Mouse (Mus musculus) myocyte (in vitro differentiated cells): ENCODE measurements at regions not wholly inside any gene's neighbourhood (a gene's known extent, or its start where the extent isn't known, plus 50 kb on each side); places are given as distances from the start of the nearest gene placed in this dataset.

ENCODE experiments used
- H3K27me3 ChIP-seq: one replicate; pipeline ENCODE4 v1.6.1; 2011; ENCODE audit not compliant: control insufficient read depth, insufficient read depth, insufficient read length
- H3K36me3 ChIP-seq: one replicate; pipeline ENCODE4 v1.6.1; 2011; ENCODE audit not compliant: control insufficient read depth, insufficient read depth
- H3K4me2 ChIP-seq: one replicate; pipeline ENCODE4 v1.6.1; 2011; ENCODE audit warnings: low read depth, control low read depth
- H3K4me3 ChIP-seq: one replicate; pipeline ENCODE4 v1.5.1; 2011; ENCODE audit warnings: mild to moderate bottlenecking, control low read depth, moderate library complexity
- H3K79me2 ChIP-seq: one replicate; pipeline ENCODE4 v1.6.1; 2011; ENCODE audit not compliant: control insufficient read depth, insufficient read depth
- H3ac ChIP-seq: one replicate; pipeline ENCODE4 v1.6.1; 2011; ENCODE audit not compliant: control insufficient read depth, insufficient read length
- CEBPB ChIP-seq: IDR thresholded peaks from 2 replicates; pipeline ENCODE4 v1.6.1; 2011; ENCODE audit warnings: mild to moderate bottlenecking, moderate library complexity; ENCODE audit not compliant: poor library complexity, insufficient read depth, severe bottlenecking
- E2F4 ChIP-seq: IDR thresholded peaks from one replicate; pipeline ENCODE4 v1.6.1; 2011; ENCODE audit warnings: mild to moderate bottlenecking, control low read depth, moderate library complexity; ENCODE audit not compliant: insufficient read depth
- MAX ChIP-seq: IDR thresholded peaks from one replicate; pipeline ENCODE4 v1.6.1; 2011; ENCODE audit warnings: low read depth, mild to moderate bottlenecking, control low read depth
- MYOD1 ChIP-seq, 3 experiments: IDR thresholded peaks; one replicate each; pipeline ENCODE4 v1.6.1; 2011; ENCODE audit warnings: control low read depth in 2 of 3, low read depth in 2 of 3, mild to moderate bottlenecking in 2 of 3, moderate library complexity in 1 of 3; ENCODE audit not compliant: insufficient read length in 2 of 3, control insufficient read depth in 1 of 3
- MYOG ChIP-seq, 3 experiments: IDR thresholded peaks; one replicate each; pipeline ENCODE4 v1.6.1; 2011; ENCODE audit warnings: control low read depth in 2 of 3, low read depth in 2 of 3, mild to moderate bottlenecking in 2 of 3; ENCODE audit not compliant: insufficient read length in 2 of 3, control insufficient read depth in 1 of 3, insufficient read depth in 1 of 3
- POLR2A ChIP-seq: IDR thresholded peaks from one replicate; pipeline ENCODE4 v1.6.1; 2011; ENCODE audit warnings: low read depth, mild to moderate bottlenecking, control low read depth, moderate library complexity; ENCODE audit not compliant: insufficient read length
- POLR2AphosphoS2 ChIP-seq: IDR thresholded peaks from one replicate; pipeline ENCODE4 v1.6.1; 2011; ENCODE audit warnings: low read depth, control low read depth; ENCODE audit not compliant: insufficient read length
- REST ChIP-seq: IDR thresholded peaks from one replicate; pipeline ENCODE4 v1.6.1; 2011; ENCODE audit warnings: mild to moderate bottlenecking, control low read depth, moderate library complexity; ENCODE audit not compliant: insufficient read depth, insufficient read length
- SRF ChIP-seq: IDR thresholded peaks from one replicate; pipeline ENCODE4 v1.6.1; 2011; ENCODE audit warnings: low read depth; ENCODE audit not compliant: control insufficient read depth, insufficient read length
- TCF12 ChIP-seq: IDR thresholded peaks from one replicate; pipeline ENCODE4 v1.6.1; 2011; ENCODE audit warnings: mild to moderate bottlenecking, control low read depth; ENCODE audit not compliant: poor library complexity, insufficient read depth, severe bottlenecking
- TCF3 ChIP-seq: IDR thresholded peaks from one replicate; pipeline ENCODE4 v1.6.1; 2011; ENCODE audit warnings: low read depth, control low read depth; ENCODE audit not compliant: insufficient read length
- USF1 ChIP-seq: IDR thresholded peaks from one replicate; pipeline ENCODE4 v1.6.1; 2011; ENCODE audit warnings: low read depth, mild to moderate bottlenecking, control low read depth, moderate library complexity

- no peak overlapping the region for H3K4me2 ChIP-seq
- H3K36me3 ChIP-seq: no peaks in the 10 kb centered on the region
- H3ac ChIP-seq: no peak overlapping the region
- no peak overlapping the region for H3K4me3 ChIP-seq
- no peaks in the 10 kb centered on the region for H3K79me2 ChIP-seq
- H3K27me3 ChIP-seq: no peaks in the 10 kb centered on the region
- TF ChIP-seq E2F4 (no peak), USF1 (no peak), TCF3 (no peak), TCF12 (no peak), SRF (no peak), REST (no peak), POLR2AphosphoS2 (no peak), CEBPB (no peak), MAX (no peak), MYOG (IDR thresholded peaks at IDR 0.05; ENCODE audit: control insufficient read depth in 1 of 3, insufficient read depth in 1 of 3, insufficient read length in 2 of 3, low read depth in 2 of 3) (no peak), POLR2A (no peak)
Observed at GRCm38 (mm10) chr6:4414166-4414565, 90.4 kb upstream of the Col1a2 start.

DNA sequence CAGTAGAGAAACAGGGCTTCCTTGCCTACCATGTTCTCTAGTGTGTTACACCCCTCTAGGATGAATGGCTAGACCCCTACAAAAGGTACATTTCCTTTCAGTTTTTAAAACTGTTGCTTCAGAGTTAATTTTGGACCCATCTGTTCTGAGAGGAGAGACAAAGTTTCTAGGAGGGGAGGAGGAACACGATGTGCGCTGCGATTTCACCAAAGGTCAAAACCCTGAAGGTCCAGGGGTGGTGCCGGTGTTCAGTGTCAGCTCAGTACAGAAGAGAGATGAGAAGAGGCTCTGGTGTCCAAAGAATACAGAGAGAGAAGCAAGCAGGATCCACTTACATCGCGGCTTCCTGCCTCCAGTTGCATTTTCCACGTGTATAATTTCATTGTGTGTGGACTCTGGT lies 89.4 kb upstream of the Col1a2 start:
- no peak overlapping the region for H3ac ChIP-seq
- H3K36me3 ChIP-seq: no peaks in the 10 kb centered on the region
- TF ChIP-seq MAX (no peak), CEBPB (no peak), SRF (no peak), MYOD1 (IDR thresholded peaks at IDR 0.05; ENCODE audit: control insufficient read depth in 1 of 3, insufficient read length in 2 of 3, low read depth in 2 of 3) (no peak), E2F4 (no peak), MYOG (IDR thresholded peaks at IDR 0.05; ENCODE audit: control insufficient read depth in 1 of 3, insufficient read depth in 1 of 3, insufficient read length in 2 of 3, low read depth in 2 of 3) (no peak), POLR2A (no peak), REST (no peak), POLR2AphosphoS2 (no peak), TCF3 (no peak), TCF12 (no peak), USF1 (no peak)
- H3K4me2 ChIP-seq: peak overlapping the region; percentile 4
- no peaks in the 10 kb centered on the region for H3K79me2 ChIP-seq
- H3K4me3 ChIP-seq: no peak overlapping the region
- no peaks in the 10 kb centered on the region for H3K27me3 ChIP-seq

DNA sequence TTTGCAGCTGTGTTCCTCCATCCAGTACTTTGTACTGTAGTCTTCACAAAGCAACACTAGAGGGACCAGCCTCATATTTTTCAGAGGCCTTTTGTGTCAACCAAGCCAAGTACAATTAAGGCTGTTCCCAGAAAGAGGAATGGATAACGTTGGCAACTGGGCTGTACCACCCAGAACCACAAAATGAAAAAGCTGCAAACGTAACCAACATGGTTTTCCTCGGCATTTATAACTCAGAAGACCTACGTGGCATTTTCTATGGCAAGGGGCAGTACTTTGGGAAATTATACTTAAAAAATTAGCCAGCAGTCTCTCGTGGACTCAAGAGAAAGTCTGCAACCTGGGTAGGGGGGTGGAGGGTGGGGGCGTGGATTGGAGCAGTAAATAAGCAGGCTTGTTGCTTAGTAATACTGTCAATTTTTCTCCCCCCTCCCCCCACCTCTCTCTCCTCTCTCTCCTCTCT lies 87.3 kb upstream of the Col1a2 start:
- no peaks in the 10 kb centered on the region for H3K27me3 ChIP-seq
- H3K79me2 ChIP-seq: no peaks in the 10 kb centered on the region
- peak overlapping the region; percentile 81 for H3K4me2 ChIP-seq
- no peak overlapping the region for H3ac ChIP-seq
- no peaks in the 10 kb centered on the region for H3K36me3 ChIP-seq
- TF ChIP-seq MAX: no peak
- no peak for TF ChIP-seq TCF12
- no peak for TF ChIP-seq REST
- TF ChIP-seq USF1: no peak
- no peak for TF ChIP-seq POLR2AphosphoS2
- no peak for TF ChIP-seq SRF
- no peak for TF ChIP-seq MYOD1 (IDR thresholded peaks at IDR 0.05; ENCODE audit: control insufficient read depth in 1 of 3, insufficient read length in 2 of 3, low read depth in 2 of 3)
- TF ChIP-seq MYOG (IDR thresholded peaks at IDR 0.05; ENCODE audit: control insufficient read depth in 1 of 3, insufficient read depth in 1 of 3, insufficient read length in 2 of 3, low read depth in 2 of 3): no peak
- no peak for TF ChIP-seq POLR2A
- TF ChIP-seq TCF3: no peak
- no peak for TF ChIP-seq E2F4
- no peak for TF ChIP-seq CEBPB
- H3K4me3 ChIP-seq: no peak overlapping the region

GRCm38 (mm10) chr6:4418376-4418775 lies 86.2 kb upstream of the Col1a2 start:
- no peaks in the 10 kb centered on the region for H3K79me2 ChIP-seq
- H3K4me3 ChIP-seq: no peak overlapping the region

More at GRCm38 (mm10) chr6:4418376-4418775, 86.2 kb upstream of the Col1a2 start:
- Histone ChIP-seq H3K27me3 (no peaks in the 10 kb centered on the region), H3ac (no peak overlapping the region), H3K36me3 (no peaks in the 10 kb centered on the region), H3K4me2 (peak overlapping the region; percentile 81)
- TF ChIP-seq E2F4: no peak
- TF ChIP-seq TCF3: no peak
- no peak for TF ChIP-seq SRF
- TF ChIP-seq CEBPB: no peak
- TF ChIP-seq MAX: no peak
- TF ChIP-seq MYOG (IDR thresholded peaks at IDR 0.05; ENCODE audit: control insufficient read depth in 1 of 3, insufficient read depth in 1 of 3, insufficient read length in 2 of 3, low read depth in 2 of 3): no peak
- TF ChIP-seq REST: no peak
- TF ChIP-seq USF1: no peak
- no peak for TF ChIP-seq POLR2A
- no peak for TF ChIP-seq MYOD1 (IDR thresholded peaks at IDR 0.05; ENCODE audit: control insufficient read depth in 1 of 3, insufficient read length in 2 of 3, low read depth in 2 of 3)
- no peak for TF ChIP-seq TCF12
- TF ChIP-seq POLR2AphosphoS2: no peak
